Mouse (Mus musculus): Measurements from ENCODE around the gene Brk1. TPM values are rescaled to one million over a fixed set of nuclear protein-coding genes. Genes with fewer than 3 reads are reported as not detected.

The Brk1 gene
- polyA plus RNA-seq, 1 experiment from 2014 or later: 231 TPM

DNA sequence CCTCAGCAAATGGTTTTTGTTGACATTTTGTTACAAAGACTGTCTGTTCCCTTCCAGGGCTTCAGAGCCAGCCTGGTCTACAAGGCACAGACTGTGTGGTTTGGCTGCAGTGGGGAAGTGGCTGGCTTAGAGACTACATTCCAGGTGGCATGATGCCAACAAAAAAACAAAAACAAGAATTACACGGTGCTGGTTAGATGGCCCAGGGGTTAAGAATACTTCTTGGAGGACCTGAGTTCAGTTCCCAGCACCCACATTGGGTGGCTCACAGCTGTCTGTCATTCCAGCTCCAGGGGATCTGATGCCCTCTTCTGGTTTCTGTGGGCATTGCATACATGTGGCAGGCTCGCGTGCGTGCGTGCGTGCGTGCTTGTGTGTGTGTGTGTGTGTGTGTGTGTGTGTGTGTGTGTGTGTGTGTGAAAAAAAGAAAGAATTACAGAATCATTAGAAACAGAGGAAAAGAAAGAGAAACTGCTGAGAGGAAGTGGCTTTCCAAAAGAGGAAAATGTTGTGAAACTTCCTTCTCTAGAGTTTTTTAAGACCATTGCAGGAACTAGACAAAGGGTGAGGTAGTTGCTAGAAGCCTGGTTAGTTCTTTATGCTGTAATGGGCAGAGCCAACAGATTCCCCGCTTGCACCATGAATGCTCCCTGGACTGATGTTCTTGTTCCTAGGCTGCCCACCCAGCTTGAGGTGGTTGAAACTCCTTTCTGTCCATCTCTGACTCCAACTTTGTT is 58.6 kb downstream of the Brk1 start:
- Histone ChIP-seq H3K27ac (no peak overlapping the region), H3K27me3 (no peaks in the 10 kb centered on the region), H3K9ac (no peak overlapping the region), H3K9me3 (no peaks in the 10 kb centered on the region), H3K36me3 (no peaks in the 10 kb centered on the region), H3K4me1 (peaks cover 11% of the 10 kb centered on the region; the same call in 1 of the 2 replicates), H3K4me2 (no peak overlapping the region), H3K4me3 (no peak overlapping the region)
- 90% methylated on average over 8 of the region's 8 CpGs for WGBS
- ATAC-seq (ENCODE audit: insufficient number of reproducible peaks, low FRiP score, low TSS enrichment, low read depth): no peak

DNA sequence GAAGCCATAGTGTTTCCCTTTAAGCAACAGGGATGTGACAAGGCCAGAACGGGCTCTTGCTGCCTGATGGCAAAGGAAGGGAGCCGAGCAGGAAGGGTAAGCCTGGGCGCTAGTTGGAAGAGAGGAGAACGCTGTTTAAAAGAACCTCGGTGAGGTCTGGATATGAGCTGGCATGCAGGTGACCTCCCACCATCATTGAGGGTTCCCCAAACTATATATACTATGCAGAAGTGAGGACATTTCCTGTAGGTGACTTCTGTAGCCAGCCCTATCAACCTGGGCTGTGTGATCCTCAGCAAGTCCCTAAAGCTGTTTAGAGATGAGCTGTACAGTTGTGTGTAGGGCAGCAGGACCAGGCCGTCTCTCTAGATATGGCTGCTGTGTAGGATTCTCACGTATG is 59.7 kb downstream of the Brk1 start:
- Histone ChIP-seq H3K36me3 (no peaks in the 10 kb centered on the region), H3K27me3 (no peaks in the 10 kb centered on the region), H3K9me3 (no peaks in the 10 kb centered on the region), H3K4me2 (no peak overlapping the region), H3K4me3 (no peak overlapping the region), H3K4me1 (peaks cover 17% of the 10 kb centered on the region), H3K9ac (no peak overlapping the region), H3K27ac (no peak overlapping the region)
- WGBS: 78% methylated on average over 7 of the region's 7 CpGs
- ATAC-seq (ENCODE audit: insufficient number of reproducible peaks, low FRiP score, low TSS enrichment, low read depth): no peak

Other genes starting within 250 kb of the Brk1 start
- 45.1 and 48.7 TPM in 2 replicates for gene Tada3, start 226.9 kb upstream of the Brk1 start, polyA plus RNA-seq (2015; fragmentation: Nextera tagmentation; extraction: Ambion mirVana)
- 392 and 399 TPM in 2 replicates for gene Arpc4, start 226.7 kb upstream of the Brk1 start, polyA plus RNA-seq (2015; fragmentation: Nextera tagmentation; extraction: Ambion mirVana)
- 4.4 and 5.6 TPM in 2 replicates for gene Ttll3, start 215.5 kb upstream of the Brk1 start, polyA plus RNA-seq (2015; fragmentation: Nextera tagmentation; extraction: Ambion mirVana)
- 20.4 and 21.3 TPM in 2 replicates for gene Rpusd3, start 185.4 kb upstream of the Brk1 start, polyA plus RNA-seq (2015; fragmentation: Nextera tagmentation; extraction: Ambion mirVana)
- 0.63 TPM in 1 of 2 replicates, not detected in the other for gene Cidec, start 169.0 kb upstream of the Brk1 start, polyA plus RNA-seq (2015; fragmentation: Nextera tagmentation; extraction: Ambion mirVana)
- gene Jagn1, start 162.2 kb upstream of the Brk1 start, polyA plus RNA-seq (2015; fragmentation: Nextera tagmentation; extraction: Ambion mirVana): 85.0 and 88.5 TPM in 2 replicates
- 8.9 and 9.7 TPM in 2 replicates for gene Il17re, start 146.3 kb upstream of the Brk1 start, polyA plus RNA-seq (2015; fragmentation: Nextera tagmentation; extraction: Ambion mirVana)
- 58.4 and 63.5 TPM in 2 replicates for gene Il17rc, start 133.3 kb upstream of the Brk1 start, polyA plus RNA-seq (2015; fragmentation: Nextera tagmentation; extraction: Ambion mirVana)
- gene Creld1, start 121.5 kb upstream of the Brk1 start, polyA plus RNA-seq (2015; fragmentation: Nextera tagmentation; extraction: Ambion mirVana): 22.1 and 27.2 TPM in 2 replicates
- 0.44 and 0.61 TPM in 2 replicates for gene Prrt3, start 102.8 kb upstream of the Brk1 start, polyA plus RNA-seq (2015; fragmentation: Nextera tagmentation; extraction: Ambion mirVana)
- 106 and 110 TPM in 2 replicates for gene Emc3, start 73.1 kb upstream of the Brk1 start, polyA plus RNA-seq (2015; fragmentation: Nextera tagmentation; extraction: Ambion mirVana)
- 5.9 and 6.6 TPM in 2 replicates for gene Fancd2, start 73.1 kb upstream of the Brk1 start, polyA plus RNA-seq (2015; fragmentation: Nextera tagmentation; extraction: Ambion mirVana)
- gene Fancd2os, start 4.1 kb upstream of the Brk1 start, polyA plus RNA-seq (2015; fragmentation: Nextera tagmentation; extraction: Ambion mirVana): not detected in 2 replicates
- gene Vhl, start 19.2 kb downstream of the Brk1 start, polyA plus RNA-seq (2015; fragmentation: Nextera tagmentation; extraction: Ambion mirVana): 41.4 and 44.3 TPM in 2 replicates
- gene Irak2, start 33.7 kb downstream of the Brk1 start, polyA plus RNA-seq (2015; fragmentation: Nextera tagmentation; extraction: Ambion mirVana): 4.1 and 4.6 TPM in 2 replicates
- gene Tatdn2, start 92.3 kb downstream of the Brk1 start, polyA plus RNA-seq (2015; fragmentation: Nextera tagmentation; extraction: Ambion mirVana): 0.61 and 0.63 TPM in 2 replicates
- gene Ghrl, start 115.1 kb downstream of the Brk1 start, polyA plus RNA-seq (2015; fragmentation: Nextera tagmentation; extraction: Ambion mirVana): 0.30 and 0.42 TPM in 2 replicates
- gene Sec13, start 136.0 kb downstream of the Brk1 start, polyA plus RNA-seq (2015; fragmentation: Nextera tagmentation; extraction: Ambion mirVana): 308 and 336 TPM in 2 replicates

Data from limb, embryonic 15.5 days (tissue).